Mouse (Mus musculus) left cerebral cortex, adult 2 months (tissue): Measurements from ENCODE around the gene Wnt9a. TPM values are rescaled to one million over a fixed set of nuclear protein-coding genes. Genes with fewer than 3 reads are reported as not detected.
"Not testable (repeated sequence)": the region's sequence is repeated elsewhere in the genome, so short reads cannot be mapped to it uniquely, and the experiment has no call there.

Experiments used
- DNase-seq, 2 experiments: peaks; one replicate each; pipeline ENCODE4 v3.0.0; 2021 to 2022; ENCODE audit warnings: low spot score in 2 of 2, mixed read lengths in 1 of 2; ENCODE audit errors: extremely low spot score in 1 of 2
- H3K27ac ChIP-seq: fragments of 200-600 bp; 2 replicates; pipeline ENCODE4 v1.8.1; 2022
- H3K4me3 ChIP-seq: fragments of 200-600 bp; 2 replicates; pipeline ENCODE4 v1.8.1; 2022
- CTCF ChIP-seq: fragments of 200-600 bp; IDR thresholded peaks from 2 replicates; pipeline ENCODE4 v1.8.1; 2022; ENCODE audit warnings: antibody characterized with exemption, mild to moderate bottlenecking, moderate library complexity
- intact Hi-C: fragments of 180-260 bp; cut with DNase I; formaldehyde crosslinking; loops from one replicate; pipeline ENCODE4 v1.15.1; 2025
- total RNA-seq, 2 experiments: library from RNA; stranded (reverse); gene quantifications; 2 replicates each; pipeline ENCODE4 v1.2.3; 2021

The Wnt9a gene
- total RNA-seq, 2 experiments from 2014 or later, result 12.2 to 19.7 TPM

DNA sequence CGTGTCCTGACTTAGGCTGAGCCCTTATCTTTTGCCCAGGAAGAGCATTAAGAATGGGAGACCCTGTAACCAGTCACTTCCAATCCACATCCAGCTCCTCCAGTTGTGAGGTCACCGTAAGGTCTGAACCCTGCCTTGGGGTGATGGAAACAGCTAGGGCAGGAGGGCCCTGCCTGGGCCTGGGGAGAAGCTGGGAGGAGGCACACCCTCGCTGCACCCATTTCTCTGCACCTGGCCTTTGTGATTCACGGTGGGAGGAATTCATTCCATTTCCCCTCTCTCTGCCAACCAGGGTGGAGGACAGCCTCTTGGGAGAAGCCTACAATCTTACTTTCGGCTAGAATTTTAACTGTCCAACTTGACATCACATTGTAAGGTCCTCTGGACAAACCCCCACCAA lies 24.6 kb upstream of the Wnt9a start:
- no peak overlapping the region for H3K27ac ChIP-seq
- H3K4me3 ChIP-seq, result no peak overlapping the region
- intact Hi-C loops, result no loop called here
- TF ChIP-seq CTCF, result no peak
- no peak for DNase-seq

DNA sequence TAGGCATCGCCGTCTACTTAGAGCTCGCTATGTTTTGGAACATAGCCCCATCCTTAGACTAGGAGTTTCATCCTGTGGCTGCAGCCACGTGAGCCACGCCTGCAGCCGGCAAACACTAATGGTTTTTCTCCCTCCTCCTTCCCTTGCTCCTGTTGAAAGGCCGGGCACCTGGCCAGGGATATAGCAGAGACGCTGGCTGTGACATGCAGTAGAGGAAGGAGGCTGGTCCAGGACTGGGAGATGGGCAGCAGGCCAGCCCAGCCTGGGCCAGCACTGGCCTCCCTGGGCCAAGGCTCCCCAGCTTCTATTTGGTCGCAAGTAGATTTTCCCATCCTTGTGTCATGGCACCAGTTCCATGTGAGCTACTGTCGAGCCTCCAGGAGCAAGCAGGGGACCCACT lies 23.8 kb upstream of the Wnt9a start:
- TF ChIP-seq CTCF, result no peak
- Histone ChIP-seq H3K27ac (no peak overlapping the region), H3K4me3 (no peak overlapping the region)
- no peak for DNase-seq
- intact Hi-C loops, result no loop called here

DNA sequence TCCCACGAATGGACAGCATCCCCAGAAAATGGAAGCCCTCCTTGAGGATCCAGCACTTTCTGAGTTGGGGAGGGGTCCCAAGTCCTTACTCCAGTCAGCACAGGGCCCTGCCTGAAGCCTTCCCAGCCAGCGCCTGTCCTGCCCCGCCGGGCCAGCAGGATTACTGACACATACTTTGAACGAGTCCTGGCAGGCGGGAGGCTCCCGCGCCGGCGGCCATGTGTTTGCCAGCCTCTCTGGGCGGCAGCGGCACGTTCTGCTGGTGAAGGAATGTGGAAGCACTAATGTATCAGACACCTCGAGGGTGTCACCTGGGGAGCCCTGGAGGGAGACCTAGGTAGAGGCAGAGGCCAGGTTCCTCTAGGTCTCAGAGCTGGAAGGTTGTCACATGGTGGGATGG lies 22.6 kb upstream of the Wnt9a start:
- no peak overlapping the region for H3K4me3 ChIP-seq
- DNase-seq, result no peak
- TF ChIP-seq CTCF, result no peak
- H3K27ac ChIP-seq, result no peak overlapping the region
- intact Hi-C loops, result no loop called here

DNA sequence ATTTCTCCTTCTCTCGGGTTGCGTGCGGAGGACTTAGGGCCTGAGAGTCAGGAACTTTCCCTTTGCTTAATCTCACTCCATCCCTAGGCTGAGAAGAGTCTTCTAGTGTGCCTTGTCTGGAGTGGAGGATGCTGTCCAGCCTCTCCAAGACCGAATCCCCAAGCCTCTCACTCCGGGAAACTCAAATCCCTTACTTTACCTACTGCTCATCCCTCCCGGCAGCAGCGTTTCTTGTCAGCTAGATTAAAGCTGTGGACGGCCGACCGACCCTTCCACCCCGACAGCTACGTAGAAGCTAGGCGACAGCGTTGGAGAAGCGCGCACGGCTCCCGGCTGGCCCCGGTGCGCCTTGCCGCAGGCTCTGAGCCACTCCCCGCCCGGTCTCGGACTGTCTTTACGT lies 17.0 kb upstream of the Wnt9a start:
- Histone ChIP-seq H3K4me3 (no peak overlapping the region), H3K27ac (no peak overlapping the region)
- no peak for DNase-seq
- intact Hi-C loops, result no loop called here
- TF ChIP-seq CTCF, result no peak

DNA sequence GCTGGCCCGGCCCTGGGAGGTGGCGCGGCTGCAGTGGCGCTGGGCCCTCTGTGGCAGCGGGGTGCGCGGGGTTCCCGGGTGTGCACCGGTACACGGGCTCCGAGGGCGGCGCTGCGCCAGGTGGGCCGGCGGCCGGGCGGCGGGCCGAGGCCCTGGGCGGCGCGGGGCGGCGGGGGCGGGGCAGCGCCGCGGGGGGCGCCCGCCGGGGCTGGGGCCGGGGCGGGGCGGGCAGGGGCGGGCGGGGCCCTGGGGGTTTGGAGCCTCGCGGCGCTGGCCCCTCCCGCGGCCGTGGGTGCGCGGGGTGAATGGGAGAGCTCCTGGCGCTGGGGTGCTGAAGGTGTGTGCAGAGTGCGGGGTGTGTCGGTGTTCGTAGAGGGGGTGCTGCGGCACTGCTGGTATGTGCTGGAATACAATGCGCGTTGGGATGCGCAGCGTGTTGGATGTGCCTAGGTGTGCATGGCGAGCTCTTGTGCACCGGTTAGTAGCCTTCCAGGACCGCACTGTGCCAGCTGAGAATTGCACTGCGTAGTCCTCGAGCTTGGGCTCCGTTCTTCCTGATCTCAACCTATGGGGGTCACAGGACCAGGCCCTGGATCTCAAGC lies 15.9 kb upstream of the Wnt9a start, which contains the start of gene Wnt3a:
Wnt3a (minus strand) TSS at position 51 of the 602 bp plus-strand sequence.
- H3K27ac ChIP-seq, result no peak within 1 kb of the TSS
- no peak for TF ChIP-seq CTCF
- no peak within 1 kb of the TSS for H3K4me3 ChIP-seq
- intact Hi-C loops, result no loop called here
- DNase-seq, result no peak

DNA sequence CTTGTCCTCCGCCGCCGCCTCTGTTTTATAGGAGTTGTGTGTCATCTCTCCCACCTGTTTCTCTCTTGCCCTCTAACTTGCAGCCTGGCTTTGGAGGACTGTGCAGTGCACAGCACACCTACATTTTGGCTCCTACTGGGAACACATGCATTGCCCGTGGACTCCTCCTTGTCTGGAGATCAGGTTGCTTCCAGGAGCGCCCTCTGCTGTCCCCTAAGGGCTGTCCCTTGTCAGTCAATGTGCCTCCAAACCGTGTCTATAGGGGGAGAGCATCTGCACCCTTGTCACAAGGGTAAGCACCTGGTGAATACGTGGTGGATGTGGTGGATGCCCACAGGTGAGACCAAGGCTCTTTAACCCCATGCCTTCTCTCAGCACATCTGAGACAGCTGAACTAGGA lies 13.1 kb upstream of the Wnt9a start:
- TF ChIP-seq CTCF, result peak; percentile 61
- intact Hi-C loops, result loop anchor here (1.0 kb wide), 1 partner anchor 56 kb away; no protein-coding TSS in a partner anchor
- no peak for DNase-seq

DNA sequence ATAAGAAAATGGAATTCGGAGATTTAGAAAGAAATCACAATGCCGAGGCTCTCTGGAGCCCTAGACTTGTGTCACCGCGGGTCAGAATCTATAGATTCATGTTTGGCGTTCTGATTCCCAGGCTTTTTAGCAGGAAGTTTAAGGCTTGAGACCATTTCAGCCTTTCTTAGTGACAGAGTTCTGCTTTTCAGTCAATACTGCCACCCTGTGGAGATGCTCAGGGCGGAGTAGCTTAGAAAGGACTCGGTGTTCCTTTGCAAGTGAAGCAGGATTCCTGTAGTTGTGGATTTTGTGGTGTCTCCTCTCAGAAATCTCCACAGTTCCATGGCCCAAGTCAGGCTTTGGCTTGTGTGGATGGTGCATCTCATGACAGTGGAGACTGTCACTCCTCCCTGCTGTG lies 8.8 kb upstream of the Wnt9a start:
- intact Hi-C loops, result loop anchor here (1.0 to 5.0 kb wide), 5 partner anchors 59 to 381 kb away; partner anchors contain the start of gene Btnl10
- no peak overlapping the region for H3K4me3 ChIP-seq
- no peak overlapping the region for H3K27ac ChIP-seq
- TF ChIP-seq CTCF, result peak; percentile 85
- DNase-seq, result peak; percentile 53 to 63

More for the DNA sequence above, 13.1 kb upstream of the Wnt9a start:
- Histone ChIP-seq H3K4me3 (no peak overlapping the region), H3K27ac (no peak overlapping the region)

DNA sequence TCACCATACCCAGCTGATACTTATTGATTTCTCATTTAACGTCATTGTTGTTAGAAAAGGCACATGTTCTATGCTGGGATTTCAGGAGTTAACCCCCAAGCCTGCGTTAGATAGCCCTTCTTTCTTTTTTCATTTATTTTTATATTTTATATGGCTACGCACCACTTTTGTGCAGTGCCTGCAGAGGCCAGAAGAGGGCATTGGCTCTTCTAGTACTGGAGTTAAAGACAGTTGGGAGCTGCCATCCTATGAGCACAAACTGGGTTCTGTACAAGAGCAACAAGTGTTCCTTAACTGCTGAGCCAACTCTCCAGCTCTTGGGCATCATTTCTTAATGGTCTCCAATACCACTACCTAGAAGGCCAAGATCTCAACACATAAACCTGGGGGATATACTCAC lies 6.5 kb upstream of the Wnt9a start:
- no peak overlapping the region for H3K27ac ChIP-seq
- TF ChIP-seq CTCF, result peak; percentile 64
- no peak for DNase-seq
- intact Hi-C loops, result no loop called here
- no peak overlapping the region for H3K4me3 ChIP-seq

DNA sequence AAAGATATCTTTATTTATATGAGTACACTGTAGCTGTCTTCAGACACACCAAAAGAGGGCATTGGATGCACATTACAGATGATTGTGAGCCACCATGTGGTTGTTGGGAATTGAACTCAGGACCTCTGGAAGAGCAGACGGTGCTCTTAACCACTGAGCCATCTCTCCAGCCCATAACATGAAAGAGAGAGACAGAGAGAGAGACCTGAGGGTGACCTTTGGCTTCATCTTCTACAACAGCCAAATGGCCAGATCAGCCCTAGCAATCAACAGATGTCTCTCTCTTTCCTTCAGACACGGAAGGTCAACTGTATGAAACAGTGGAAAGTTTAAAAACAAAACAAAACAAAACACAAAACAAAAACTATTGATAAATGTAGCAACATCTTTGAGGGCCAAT lies 5.7 kb upstream of the Wnt9a start:
- intact Hi-C loops, H3K27ac ChIP-seq, H3K4me3 ChIP-seq, DNase-seq: not testable (repeated sequence)

DNA sequence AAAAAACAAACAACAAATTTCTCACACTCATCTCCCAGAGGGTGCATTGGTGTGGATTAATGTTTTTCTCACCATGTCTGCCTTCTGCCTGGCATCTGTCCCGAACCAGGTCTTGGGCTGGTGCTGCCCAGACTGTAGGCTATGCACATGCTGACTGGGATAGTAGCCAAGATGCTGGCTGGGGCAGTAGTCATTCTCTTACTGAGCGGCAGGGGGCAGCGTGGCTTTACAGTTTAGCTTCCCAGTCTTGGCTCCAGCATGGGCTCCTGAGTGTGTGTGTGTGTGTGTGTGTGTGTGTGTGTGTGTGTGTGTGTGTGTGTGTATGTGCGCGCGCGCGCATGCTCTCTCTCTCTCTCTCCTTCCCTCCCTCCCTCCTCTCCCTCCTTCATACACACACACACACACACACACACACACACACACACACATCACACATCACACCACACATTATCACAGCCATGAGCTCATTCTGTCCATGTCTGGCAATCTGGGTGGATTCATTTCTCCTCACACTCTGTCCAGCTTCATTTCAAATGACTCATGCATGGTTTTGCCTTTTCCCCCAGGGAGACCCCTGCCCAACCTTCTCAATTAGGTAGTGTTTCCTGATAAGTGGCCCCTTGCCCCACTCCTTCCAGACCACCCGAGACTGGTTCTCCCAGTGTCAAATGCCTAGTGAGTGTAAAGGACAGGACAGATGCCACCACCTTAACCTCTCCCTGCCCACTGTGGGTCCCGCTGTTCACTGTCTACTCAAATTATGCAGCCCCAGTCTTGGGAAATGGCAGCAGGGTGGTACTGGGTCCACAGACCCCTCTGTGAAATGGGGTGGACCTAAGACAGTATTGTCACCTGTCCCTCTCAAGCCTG lies 3.8 kb upstream of the Wnt9a start:
- intact Hi-C loops, result no loop called here
- Histone ChIP-seq H3K4me3 (no peak overlapping the region), H3K27ac (no peak overlapping the region)
- peak; percentile 80 to 81 for DNase-seq
- TF ChIP-seq CTCF, result peak; percentile 67

DNA sequence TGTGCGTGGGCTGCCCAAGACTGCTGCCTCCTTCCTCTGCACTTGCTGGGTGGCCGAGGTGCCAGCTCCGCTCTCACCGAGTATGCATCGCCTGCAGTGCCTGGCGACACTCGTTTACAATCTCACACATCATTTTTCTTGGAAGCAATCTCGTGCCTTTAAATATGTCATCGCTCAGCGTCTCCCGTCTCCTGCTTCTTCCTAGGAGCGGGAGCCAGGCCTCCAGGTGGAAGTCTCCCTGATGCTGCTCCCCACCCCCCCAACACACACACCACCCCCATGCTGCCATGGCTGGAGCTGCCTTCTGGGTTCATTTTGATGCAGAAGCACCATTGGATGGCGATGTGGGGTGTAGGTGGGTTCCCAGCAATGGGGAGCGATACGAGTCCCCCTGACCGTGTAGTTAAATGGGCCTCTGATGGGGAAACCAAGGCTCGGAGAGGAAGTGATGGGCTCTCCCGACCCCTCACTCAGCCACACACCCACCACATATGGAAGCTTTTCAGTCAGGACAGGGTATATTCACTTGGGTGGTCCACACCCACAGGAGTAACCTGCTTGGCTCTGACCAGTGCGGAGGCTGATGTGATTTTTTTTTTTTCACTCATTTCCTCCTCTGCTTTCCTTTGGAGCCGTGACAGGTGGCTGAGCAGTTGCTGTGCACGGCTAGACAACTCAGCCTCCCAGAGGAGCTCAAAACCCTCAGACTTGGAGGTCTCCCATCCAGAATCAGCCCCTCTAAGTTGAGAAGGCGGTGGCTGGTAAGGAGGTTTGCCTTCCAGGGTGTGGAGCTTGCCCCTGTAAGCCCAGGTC lies 1.5 kb upstream of the Wnt9a start:
- Histone ChIP-seq H3K27ac (peak overlapping the region; percentile 86), H3K4me3 (peak overlapping the region; percentile 28)
- no peak for TF ChIP-seq CTCF
- peak in 1 of 2 experiments; percentile 56 for DNase-seq
- intact Hi-C loops, result loop anchor here (5.0 kb wide), 2 partner anchors 107 to 122 kb away; no protein-coding TSS in a partner anchor
